28 mouse cellular contexts compared by ENCODE assay signal in the genomic region with DNA sequence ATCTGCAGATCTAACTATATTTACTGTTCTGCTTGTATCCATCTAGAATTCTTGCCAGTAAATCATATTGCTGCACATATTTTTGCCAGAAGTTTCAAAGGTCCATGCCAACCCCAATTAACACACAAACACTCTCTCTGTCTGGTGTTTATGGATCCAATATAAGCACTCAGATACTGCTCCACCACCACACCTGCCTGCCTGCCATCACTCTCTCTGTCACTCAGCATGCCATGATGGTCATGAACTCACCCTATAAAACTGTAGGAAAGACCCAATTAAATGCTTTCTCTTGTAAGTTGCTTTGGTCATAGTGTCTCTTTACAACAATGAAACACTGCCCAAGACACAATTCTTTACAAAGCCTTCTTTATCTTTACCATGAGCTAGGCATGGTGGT.
"Had no signal": no experiment of that assay in that cellular context is flagged by ENCODE, and none has a peak within 500 bp of the region (broad histone marks: within the 10 kb centered on the region; RNA-seq: fewer than 3 reads in every experiment).

No protein-coding gene starts in this region.

- H3K4me3 ChIP-seq: embryonic facial prominence, embryonic 10.5 days; embryonic facial prominence, embryonic 12.5 days; embryonic facial prominence, embryonic 13.5 days; embryonic facial prominence, embryonic 15.5 days; erythroblast, embryonic 14.5 days; forebrain, embryonic 10.5 days; forebrain, embryonic 12.5 days; forebrain, embryonic 13.5 days; forebrain, embryonic 15.5 days; gastrocnemius, adult 2 months; heart, adult 2 months; heart, embryonic 10.5 days had no signal

- H3K36me3 ChIP-seq: embryonic facial prominence, embryonic 10.5 days; embryonic facial prominence, embryonic 12.5 days; embryonic facial prominence, embryonic 13.5 days; embryonic facial prominence, embryonic 15.5 days; forebrain, embryonic 10.5 days; forebrain, embryonic 12.5 days; forebrain, embryonic 15.5 days; heart, embryonic 10.5 days had no signal

- H3K4me1 ChIP-seq: embryonic facial prominence, embryonic 10.5 days; embryonic facial prominence, embryonic 12.5 days; embryonic facial prominence, embryonic 13.5 days; embryonic facial prominence, embryonic 15.5 days; forebrain, embryonic 10.5 days; forebrain, embryonic 12.5 days; forebrain, embryonic 13.5 days; forebrain, embryonic 15.5 days; heart, embryonic 10.5 days had no signal

- ATAC-seq: forebrain, embryonic 13.5 days; forebrain, embryonic 14.5 days; forebrain, embryonic 15.5 days; forebrain, embryonic 16.5 days had no signal

- H3K9me3 ChIP-seq: embryonic facial prominence, embryonic 10.5 days; embryonic facial prominence, embryonic 12.5 days; embryonic facial prominence, embryonic 13.5 days; embryonic facial prominence, embryonic 15.5 days; forebrain, embryonic 10.5 days; forebrain, embryonic 12.5 days; forebrain, embryonic 13.5 days; forebrain, embryonic 15.5 days; heart, embryonic 10.5 days had no signal

- H3K4me2 ChIP-seq: embryonic facial prominence, embryonic 12.5 days; embryonic facial prominence, embryonic 13.5 days; embryonic facial prominence, embryonic 15.5 days; forebrain, embryonic 12.5 days; forebrain, embryonic 13.5 days; forebrain, embryonic 15.5 days had no signal

- H3K9ac ChIP-seq: embryonic facial prominence, embryonic 12.5 days; embryonic facial prominence, embryonic 13.5 days; embryonic facial prominence, embryonic 15.5 days; forebrain, embryonic 12.5 days; forebrain, embryonic 13.5 days; forebrain, embryonic 15.5 days had no signal

- H3K27ac ChIP-seq: embryonic facial prominence, embryonic 10.5 days; embryonic facial prominence, embryonic 12.5 days; embryonic facial prominence, embryonic 13.5 days; embryonic facial prominence, embryonic 15.5 days; forebrain, embryonic 10.5 days; forebrain, embryonic 12.5 days; forebrain, embryonic 13.5 days; forebrain, embryonic 15.5 days; gastrocnemius, adult 2 months; heart, adult 2 months; heart, embryonic 10.5 days had no signal

- DNase-seq: cerebellum, adult 2 months; cerebellum, adult 8-10 months; cerebellum, adult 9-10 months; cerebellum, adult 9-11 months; cerebellum, postnatal 10 days; cerebellum, postnatal 14 days; cerebellum, postnatal 25 days; cerebellum, postnatal 36 days; embryo, embryonic 11 days; gastrocnemius, adult 2 months; gastrocnemius, postnatal 10 days; gastrocnemius, postnatal 14 days; gastrocnemius, postnatal 25 days; gastrocnemius, postnatal 36 days; heart, adult 11 months; heart, adult 2 months had no signal

- H3K27me3 ChIP-seq: embryonic facial prominence, embryonic 12.5 days; embryonic facial prominence, embryonic 13.5 days; embryonic facial prominence, embryonic 15.5 days; forebrain, embryonic 12.5 days; forebrain, embryonic 13.5 days; forebrain, embryonic 15.5 days had no signal
